Comparison of ENCODE assay signal across 12 mouse cellular contexts in the genomic region with DNA sequence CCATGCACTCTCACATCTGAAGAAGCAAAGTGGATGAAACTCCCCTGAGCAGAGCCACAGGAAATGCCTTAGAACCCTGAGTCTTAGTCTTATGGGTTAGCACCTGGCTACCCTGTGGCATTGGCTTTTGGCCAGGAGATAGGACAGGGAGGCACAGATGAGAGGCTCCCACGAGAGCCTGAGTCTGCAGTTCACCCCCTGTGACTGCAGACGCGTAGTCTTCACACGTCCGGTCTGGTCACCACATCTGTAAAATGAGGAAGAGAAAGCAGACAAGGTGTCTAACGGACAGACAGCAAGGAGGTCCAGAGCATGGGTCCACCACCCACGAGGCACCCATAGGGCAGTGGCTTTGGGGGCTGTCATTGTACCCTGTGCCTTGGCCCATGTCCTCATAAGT.
DNase-seq lines count a peak whose midpoint lies in the region; ATAC-seq lines count a peak whose summit lies in the region.
"Had no signal": no experiment of that assay in that cellular context is flagged by ENCODE, and none has a peak within 500 bp of the region (broad histone marks: within the 10 kb centered on the region; RNA-seq: fewer than 3 reads in every experiment).

No protein-coding gene starts in this region.

- DNase-seq in frontal cortex, postnatal 36 days (ENCODE audit: low spot score in 2 of 2) = no peak
- peak; percentile 61 to 66 for DNase-seq in right cerebral cortex, postnatal 10 days (ENCODE audit: low spot score in 2 of 2)
- no peak for DNase-seq in right cerebral cortex, adult 2 months (ENCODE audit: low spot score in 2 of 2)
- DNase-seq in natural killer cell, adult 2 months (ENCODE audit: low spot score in 2 of 2) = peak; percentile 70 to 78
- peak; percentile 34 to 50 for DNase-seq in thymus, postnatal 36 days
- DNase-seq in cerebellum, postnatal 36 days = no peak
- no peak for DNase-seq in kidney, adult 18-20 months
- DNase-seq: heart, postnatal 4 days; lung, postnatal 14 days had no signal

- peak; percentile 23; the same call in 1 of the 2 replicates for ATAC-seq in frontal cortex, adult (ENCODE audit: low TSS enrichment)
- ATAC-seq: intestine, embryonic 15.5 days; midbrain, embryonic 15.5 days had no signal

Comparison
In these comparisons a context has a peak if more than half of its experiments do, and no peak if none do; other contexts are left out.
1. DNase-seq: peak in right cerebral cortex, postnatal 10 days (2 of 2), natural killer cell, adult 2 months (2 of 2) and thymus, postnatal 36 days (2 of 2); none in frontal cortex, postnatal 36 days (0 of 2), right cerebral cortex, adult 2 months (0 of 2), cerebellum, postnatal 36 days (0 of 2) and kidney, adult 18-20 months (single experiment).